Mouse (Mus musculus): ENCODE measurements around the gene Nol10. TPM values are rescaled to one million over a fixed set of nuclear protein-coding genes. Genes with fewer than 3 reads are reported as not detected.

Nol10 gene
- polyA plus RNA-seq, 1 experiment from 2014 or later = 19.8 TPM

DNA sequence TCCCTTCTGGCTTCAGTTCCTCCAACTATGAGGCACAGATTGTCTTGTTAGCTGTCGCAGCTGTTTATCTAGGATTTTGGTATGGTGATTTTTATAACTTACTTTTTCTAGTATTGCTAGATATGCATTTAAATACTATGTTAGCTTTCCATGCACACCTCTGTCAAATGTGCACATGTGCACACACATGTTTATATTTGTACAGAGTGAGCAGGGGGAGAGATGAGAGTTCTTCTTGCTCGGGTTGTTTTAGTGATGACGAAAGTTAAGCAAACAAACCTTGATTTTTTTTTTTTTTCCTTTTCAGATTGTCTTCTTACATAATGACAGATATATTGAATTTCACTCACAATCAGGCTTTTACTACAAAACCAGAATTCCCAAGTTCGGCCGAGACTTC lies 9.5 kb downstream of the Nol10 start:
- Histone ChIP-seq H3K4me2 (ENCODE audit: low read depth, low read length) (no peak overlapping the region), H3K9me3 (ENCODE audit: control insufficient read depth, low read length) (no peaks in the 10 kb centered on the region), H3K27me3 (ENCODE audit: control insufficient read depth, insufficient read depth, low read length) (no peaks in the 10 kb centered on the region), H3K9ac (replicated peaks; ENCODE audit: low read depth, low read length) (no peak overlapping the region), H3K4me1 (ENCODE audit: control insufficient read depth, insufficient read depth, low read length) (no peaks in the 10 kb centered on the region), H3K4me3 (ENCODE audit: low read depth, low read length) (no peak overlapping the region), H3K27ac (ENCODE audit: low read depth, low read length) (no peak overlapping the region), H3K36me3 (ENCODE audit: control insufficient read depth, insufficient read depth, low read length) (peaks cover 50% of the 10 kb centered on the region)
- 95% methylated on average over 5 of the region's 5 CpGs for WGBS
- ATAC-seq (ENCODE audit: low read depth) = no peak

DNA sequence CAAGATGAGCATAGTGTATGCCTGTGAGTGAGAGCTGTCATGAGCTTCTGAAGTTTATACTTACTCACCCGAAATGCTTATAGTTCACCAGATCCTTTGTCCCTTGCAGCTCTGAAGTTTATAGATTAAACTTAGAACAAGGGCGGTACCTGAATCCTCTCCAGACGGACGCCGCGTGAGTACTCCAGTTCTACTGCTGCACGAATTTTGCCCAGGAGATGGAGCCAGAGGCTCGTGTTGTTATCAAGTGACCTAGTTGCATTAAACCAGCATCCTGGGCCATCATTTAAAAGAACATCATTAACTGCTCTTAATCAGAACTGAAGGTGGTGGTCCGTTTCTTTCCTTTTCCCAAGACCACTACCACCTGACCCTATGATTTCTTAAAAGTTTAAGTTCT lies 10.7 kb downstream of the Nol10 start:
- no peak overlapping the region for H3K4me3 ChIP-seq (ENCODE audit: low read depth, low read length)
- H3K4me1 ChIP-seq (ENCODE audit: control insufficient read depth, insufficient read depth, low read length) = no peaks in the 10 kb centered on the region
- H3K9me3 ChIP-seq (ENCODE audit: control insufficient read depth, low read length) = no peaks in the 10 kb centered on the region
- H3K9ac ChIP-seq (replicated peaks; ENCODE audit: low read depth, low read length) = no peak overlapping the region
- no peak overlapping the region for H3K4me2 ChIP-seq (ENCODE audit: low read depth, low read length)
- no peaks in the 10 kb centered on the region for H3K27me3 ChIP-seq (ENCODE audit: control insufficient read depth, insufficient read depth, low read length)
- H3K27ac ChIP-seq (ENCODE audit: low read depth, low read length) = no peak overlapping the region
- 93% methylated on average over 9 of the region's 9 CpGs for WGBS
- ATAC-seq (ENCODE audit: low read depth) = no peak
- peaks cover 51% of the 10 kb centered on the region for H3K36me3 ChIP-seq (ENCODE audit: control insufficient read depth, insufficient read depth, low read length)

DNA sequence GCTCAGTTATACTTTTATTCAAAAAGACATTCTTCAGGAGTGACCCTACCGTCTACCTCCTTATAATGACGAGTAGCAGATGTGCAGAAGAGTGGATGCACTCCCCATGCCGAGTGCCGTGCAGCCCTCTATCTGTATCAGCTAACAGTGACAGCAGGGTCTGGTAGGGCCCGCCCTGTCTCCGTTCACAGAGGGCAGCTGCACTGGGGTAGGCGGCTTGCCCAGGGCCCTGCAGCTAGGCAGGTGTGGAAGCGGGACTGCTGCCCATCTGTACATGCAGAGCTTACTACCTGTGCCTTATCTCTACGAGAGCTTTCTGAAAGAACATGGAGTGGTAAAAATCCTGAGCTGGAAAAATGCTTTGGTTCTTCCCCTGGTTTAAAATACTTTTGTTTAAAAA lies 11.8 kb downstream of the Nol10 start:
- Histone ChIP-seq H3K9ac (replicated peaks; ENCODE audit: low read depth, low read length) (no peak overlapping the region), H3K27ac (ENCODE audit: low read depth, low read length) (no peak overlapping the region), H3K27me3 (ENCODE audit: control insufficient read depth, insufficient read depth, low read length) (no peaks in the 10 kb centered on the region), H3K9me3 (ENCODE audit: control insufficient read depth, low read length) (no peaks in the 10 kb centered on the region), H3K36me3 (ENCODE audit: control insufficient read depth, insufficient read depth, low read length) (peaks cover 50% of the 10 kb centered on the region), H3K4me1 (ENCODE audit: control insufficient read depth, insufficient read depth, low read length) (no peaks in the 10 kb centered on the region), H3K4me2 (ENCODE audit: low read depth, low read length) (no peak overlapping the region), H3K4me3 (ENCODE audit: low read depth, low read length) (no peak overlapping the region)
- peak; percentile 54; the same call in 1 of the 2 replicates for ATAC-seq (ENCODE audit: low read depth)
- 32% methylated on average over 9 of the region's 9 CpGs for WGBS

DNA sequence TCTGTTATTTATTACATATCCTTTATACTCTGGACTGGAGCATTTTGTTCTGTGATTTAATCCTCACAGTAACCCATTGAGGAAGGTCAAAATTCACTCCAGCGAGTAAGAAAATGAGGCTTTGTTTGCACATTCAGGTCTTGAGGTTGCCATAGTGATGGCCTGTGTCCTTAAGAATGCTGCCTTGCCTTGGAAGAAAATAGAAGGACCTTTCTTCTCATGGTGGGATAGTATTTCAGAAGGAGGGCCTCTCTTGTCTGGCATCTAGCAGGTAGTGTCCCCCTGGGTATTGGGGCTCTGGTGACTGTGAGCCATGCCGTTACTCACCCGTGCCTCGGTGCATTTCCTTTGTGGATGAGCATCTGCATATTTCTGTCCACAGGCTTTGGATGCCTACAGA lies 12.4 kb downstream of the Nol10 start:
- Histone ChIP-seq H3K4me2 (ENCODE audit: low read depth, low read length) (no peak overlapping the region), H3K9me3 (ENCODE audit: control insufficient read depth, low read length) (no peaks in the 10 kb centered on the region), H3K4me3 (ENCODE audit: low read depth, low read length) (no peak overlapping the region), H3K27ac (ENCODE audit: low read depth, low read length) (no peak overlapping the region), H3K9ac (replicated peaks; ENCODE audit: low read depth, low read length) (no peak overlapping the region), H3K27me3 (ENCODE audit: control insufficient read depth, insufficient read depth, low read length) (no peaks in the 10 kb centered on the region), H3K36me3 (ENCODE audit: control insufficient read depth, insufficient read depth, low read length) (peaks cover 45% of the 10 kb centered on the region), H3K4me1 (ENCODE audit: control insufficient read depth, insufficient read depth, low read length) (no peaks in the 10 kb centered on the region)
- no peak for ATAC-seq (ENCODE audit: low read depth)
- 12% methylated on average over 4 of the region's 4 CpGs for WGBS

DNA sequence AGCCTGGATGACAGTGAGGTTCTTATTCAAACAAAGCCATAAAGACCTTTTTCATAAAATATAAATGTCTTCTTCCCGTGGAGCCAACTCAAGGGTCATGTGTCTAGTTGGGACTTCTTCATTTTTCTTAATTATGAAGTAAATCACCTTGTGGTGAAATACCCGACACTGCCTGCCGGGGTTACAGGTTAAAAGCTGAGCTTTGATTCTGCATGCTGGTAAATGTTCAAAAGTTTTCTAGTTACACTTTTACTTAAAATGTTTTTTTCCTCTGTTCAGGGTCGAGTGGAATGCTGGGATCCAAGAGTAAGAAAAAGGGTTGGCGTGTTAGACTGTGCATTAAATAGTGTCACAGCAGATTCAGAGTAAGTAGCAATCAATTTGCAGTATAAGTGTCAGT lies 14.1 kb downstream of the Nol10 start:
- no peak overlapping the region for H3K4me3 ChIP-seq (ENCODE audit: low read depth, low read length)
- no peaks in the 10 kb centered on the region for H3K27me3 ChIP-seq (ENCODE audit: control insufficient read depth, insufficient read depth, low read length)
- H3K9me3 ChIP-seq (ENCODE audit: control insufficient read depth, low read length) = no peaks in the 10 kb centered on the region
- WGBS = 87% methylated on average over 5 of the region's 5 CpGs
- no peak overlapping the region for H3K9ac ChIP-seq (replicated peaks; ENCODE audit: low read depth, low read length)
- peaks cover 43% of the 10 kb centered on the region for H3K36me3 ChIP-seq (ENCODE audit: control insufficient read depth, insufficient read depth, low read length)
- no peaks in the 10 kb centered on the region for H3K4me1 ChIP-seq (ENCODE audit: control insufficient read depth, insufficient read depth, low read length)
- H3K27ac ChIP-seq (ENCODE audit: low read depth, low read length) = no peak overlapping the region
- no peak overlapping the region for H3K4me2 ChIP-seq (ENCODE audit: low read depth, low read length)
- ATAC-seq (ENCODE audit: low read depth) = no peak

DNA sequence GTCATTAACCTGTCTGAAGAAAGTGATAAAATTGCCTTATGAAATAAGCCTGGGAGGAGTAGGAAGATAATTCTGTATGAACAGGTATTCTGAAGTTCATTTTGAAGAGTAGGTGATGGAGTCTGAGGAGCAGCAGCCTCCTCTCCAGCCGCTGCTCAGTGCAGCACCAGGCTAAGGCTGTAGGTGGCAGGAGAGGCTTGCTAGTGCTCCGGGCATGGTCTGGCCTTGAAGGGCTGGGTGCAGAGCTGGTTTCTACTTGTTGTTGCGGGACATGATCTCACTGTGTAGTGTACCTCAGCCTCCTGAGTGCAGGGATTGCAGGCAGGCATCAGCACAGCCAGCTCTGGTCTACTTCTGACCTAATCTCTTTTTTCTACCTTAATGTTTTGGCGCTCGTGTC lies 18.7 kb downstream of the Nol10 start:
- H3K9ac ChIP-seq (replicated peaks; ENCODE audit: low read depth, low read length) = no peak overlapping the region
- no peaks in the 10 kb centered on the region for H3K9me3 ChIP-seq (ENCODE audit: control insufficient read depth, low read length)
- H3K4me3 ChIP-seq (ENCODE audit: low read depth, low read length) = no peak overlapping the region
- no peak overlapping the region for H3K4me2 ChIP-seq (ENCODE audit: low read depth, low read length)
- peak; percentile 88; the same call in 1 of the 2 replicates for ATAC-seq (ENCODE audit: low read depth)
- no peaks in the 10 kb centered on the region for H3K27me3 ChIP-seq (ENCODE audit: control insufficient read depth, insufficient read depth, low read length)
- H3K36me3 ChIP-seq (ENCODE audit: control insufficient read depth, insufficient read depth, low read length) = peaks cover 31% of the 10 kb centered on the region; the same call in 1 of the 2 replicates
- H3K4me1 ChIP-seq (ENCODE audit: control insufficient read depth, insufficient read depth, low read length) = no peaks in the 10 kb centered on the region
- WGBS = 78% methylated on average over 5 of the region's 5 CpGs
- H3K27ac ChIP-seq (ENCODE audit: low read depth, low read length) = no peak overlapping the region

DNA sequence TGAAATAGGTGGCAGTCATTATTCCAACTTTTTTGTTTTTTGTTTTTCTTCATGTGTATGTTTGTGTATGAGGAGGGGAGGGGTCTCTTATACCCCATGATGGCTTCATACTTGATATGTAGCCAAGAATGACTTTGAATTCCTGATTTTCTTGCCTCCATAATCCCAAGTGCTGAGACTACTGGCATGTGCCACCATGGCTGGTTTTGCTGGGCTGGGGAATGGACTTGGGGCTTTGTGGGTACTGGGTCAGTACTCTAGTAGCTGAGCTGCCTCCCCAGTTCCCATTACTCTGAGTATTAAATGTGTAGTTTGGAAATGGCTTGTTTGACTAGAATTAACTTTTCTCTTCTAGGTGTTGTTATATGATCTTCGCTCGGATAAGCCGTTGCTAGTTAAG lies 20.9 kb downstream of the Nol10 start:
- Histone ChIP-seq H3K9ac (replicated peaks; ENCODE audit: low read depth, low read length) (no peak overlapping the region), H3K27ac (ENCODE audit: low read depth, low read length) (no peak overlapping the region), H3K4me1 (ENCODE audit: control insufficient read depth, insufficient read depth, low read length) (no peaks in the 10 kb centered on the region), H3K27me3 (ENCODE audit: control insufficient read depth, insufficient read depth, low read length) (no peaks in the 10 kb centered on the region), H3K36me3 (ENCODE audit: control insufficient read depth, insufficient read depth, low read length) (peaks cover 33% of the 10 kb centered on the region; the same call in 1 of the 2 replicates), H3K4me3 (ENCODE audit: low read depth, low read length) (no peak overlapping the region), H3K9me3 (ENCODE audit: control insufficient read depth, low read length) (no peaks in the 10 kb centered on the region), H3K4me2 (ENCODE audit: low read depth, low read length) (no peak overlapping the region)
- WGBS = 97% methylated on average over 3 of the region's 3 CpGs
- no peak for ATAC-seq (ENCODE audit: low read depth)

DNA sequence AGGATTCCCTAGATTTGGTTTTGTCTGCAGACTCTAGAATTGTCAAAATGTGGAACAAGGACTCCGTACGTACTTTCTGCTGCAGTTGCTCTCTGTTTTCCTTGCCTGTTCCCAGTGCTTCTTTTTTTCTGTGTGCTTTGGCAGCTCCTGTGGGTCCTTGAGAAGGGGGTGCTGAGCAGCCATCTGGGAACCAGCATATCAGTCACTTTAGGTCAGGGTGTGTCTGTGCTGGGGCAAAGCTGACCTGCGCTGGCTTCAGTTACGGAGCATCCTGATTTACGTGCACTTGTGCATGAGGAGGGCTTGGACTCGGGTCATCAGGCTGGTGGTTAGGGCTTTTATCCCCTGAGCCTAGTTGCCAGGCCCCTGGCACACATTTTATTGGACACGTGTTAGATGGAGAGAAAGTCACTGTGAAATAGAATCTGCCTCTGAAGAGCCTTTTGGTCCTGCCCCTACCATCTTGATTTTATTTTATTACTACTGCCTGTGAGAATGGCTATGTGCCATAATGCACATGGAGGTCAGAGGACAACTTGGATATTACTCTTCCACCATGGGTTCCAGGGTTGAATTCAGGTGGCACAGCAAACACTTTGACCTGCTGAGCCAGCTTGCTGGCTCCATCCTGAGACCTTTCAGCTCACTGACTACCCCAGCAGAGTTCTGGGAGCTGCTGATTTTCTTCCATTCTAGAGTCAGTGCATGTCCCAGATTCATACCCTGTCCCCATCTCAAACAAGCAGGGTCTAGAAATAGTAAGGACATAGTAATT lies 21.5 kb downstream of the Nol10 start:
- no peaks in the 10 kb centered on the region for H3K9me3 ChIP-seq (ENCODE audit: control insufficient read depth, low read length)
- H3K27ac ChIP-seq (ENCODE audit: low read depth, low read length) = no peak overlapping the region
- no peak overlapping the region for H3K4me3 ChIP-seq (ENCODE audit: low read depth, low read length)
- H3K9ac ChIP-seq (replicated peaks; ENCODE audit: low read depth, low read length) = no peak overlapping the region
- no peak for ATAC-seq (ENCODE audit: low read depth)
- no peaks in the 10 kb centered on the region for H3K4me1 ChIP-seq (ENCODE audit: control insufficient read depth, insufficient read depth, low read length)
- H3K4me2 ChIP-seq (ENCODE audit: low read depth, low read length) = no peak overlapping the region
- no peaks in the 10 kb centered on the region for H3K27me3 ChIP-seq (ENCODE audit: control insufficient read depth, insufficient read depth, low read length)
- peaks cover 34% of the 10 kb centered on the region; the same call in 1 of the 2 replicates for H3K36me3 ChIP-seq (ENCODE audit: control insufficient read depth, insufficient read depth, low read length)
- WGBS = 91% methylated on average over 7 of the region's 7 CpGs

DNA sequence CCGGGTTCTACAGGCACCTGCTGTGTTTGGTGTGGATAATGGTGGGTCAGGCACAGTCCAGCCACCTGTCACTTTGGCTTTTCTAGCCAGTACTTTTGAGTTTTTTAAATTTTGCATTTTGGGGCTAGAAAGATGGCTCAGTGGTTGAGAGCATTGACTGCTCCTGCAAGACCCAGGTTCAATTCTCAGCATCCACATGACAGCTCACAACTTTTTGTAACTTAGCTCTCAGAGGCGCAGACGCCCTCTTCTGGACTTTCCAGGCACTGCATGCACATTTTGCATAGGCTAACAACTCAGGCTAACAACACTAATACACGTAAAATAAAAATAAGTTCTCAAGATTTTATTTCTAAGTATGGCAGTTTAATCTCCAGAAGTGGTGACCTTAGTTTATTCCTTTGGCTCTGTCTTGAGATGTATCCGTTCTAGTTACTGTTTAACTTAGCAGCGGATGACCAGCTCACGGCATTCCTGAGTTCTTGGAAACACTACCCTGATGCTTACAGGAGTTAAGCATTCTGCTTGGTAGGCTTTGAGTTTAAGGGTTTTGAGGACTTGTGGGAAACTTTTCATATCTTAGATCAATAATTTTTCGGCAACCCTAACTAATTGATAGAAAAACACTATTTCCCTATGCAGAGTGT lies 23.5 kb downstream of the Nol10 start:
- H3K9me3 ChIP-seq (ENCODE audit: control insufficient read depth, low read length) = no peaks in the 10 kb centered on the region
- no peak overlapping the region for H3K4me2 ChIP-seq (ENCODE audit: low read depth, low read length)
- no peaks in the 10 kb centered on the region for H3K4me1 ChIP-seq (ENCODE audit: control insufficient read depth, insufficient read depth, low read length)
- H3K9ac ChIP-seq (replicated peaks; ENCODE audit: low read depth, low read length) = no peak overlapping the region
- H3K4me3 ChIP-seq (ENCODE audit: low read depth, low read length) = no peak overlapping the region
- 91% methylated on average over 8 of the region's 8 CpGs for WGBS
- H3K27ac ChIP-seq (ENCODE audit: low read depth, low read length) = no peak overlapping the region
- H3K27me3 ChIP-seq (ENCODE audit: control insufficient read depth, insufficient read depth, low read length) = no peaks in the 10 kb centered on the region
- ATAC-seq (ENCODE audit: low read depth) = no peak
- peaks cover 40% of the 10 kb centered on the region; the same call in 1 of the 2 replicates for H3K36me3 ChIP-seq (ENCODE audit: control insufficient read depth, insufficient read depth, low read length)

Data from neural tube, embryonic 14.5 days (tissue).